Mouse (Mus musculus) erythroblast, embryonic 14.5 days (primary cell): ENCODE data around the gene Tenm4. TPM values are rescaled to one million over a fixed set of nuclear protein-coding genes. Genes with fewer than 3 reads are reported as not detected.

Experiments used
- H3K27me3 ChIP-seq: 2 replicates; pipeline ENCODE4 v1.6.1; 2012; ENCODE audit warnings: inconsistent platforms; ENCODE audit not compliant: control insufficient read depth
- H3K36me3 ChIP-seq: 2 replicates; pipeline ENCODE4 v1.6.1; 2012; ENCODE audit warnings: mild to moderate bottlenecking, inconsistent platforms; ENCODE audit not compliant: control insufficient read depth
- H3K4me1 ChIP-seq: 2 replicates; pipeline ENCODE4 v1.6.1; 2012; ENCODE audit warnings: inconsistent platforms; ENCODE audit not compliant: control insufficient read depth
- H3K4me3 ChIP-seq: replicated peaks from 2 replicates; pipeline ENCODE3; 2012; ENCODE audit warnings: moderate library complexity, mild to moderate bottlenecking, inconsistent platforms
- H3K9me3 ChIP-seq: 2 replicates; pipeline ENCODE4 v1.6.1; 2012; ENCODE audit warnings: low read length, inconsistent platforms, mixed read lengths; ENCODE audit not compliant: control insufficient read depth
- GATA1 ChIP-seq: IDR thresholded peaks from 2 replicates; pipeline ENCODE4 v1.6.1; 2012; ENCODE audit warnings: low read length, inconsistent platforms, mixed read lengths
- TAL1 ChIP-seq: IDR thresholded peaks from 3 replicates; pipeline ENCODE4 v1.6.1; 2012; ENCODE audit warnings: low read length, inconsistent platforms, mixed read lengths
- polyA plus RNA-seq: library from polyadenylated mRNA; stranded (reverse); fragments of >175 nt; gene quantifications from 2 replicates; pipeline ENCODE4 v1.2.3, GENCODE M21; 2012

Gene Tenm4
- polyA plus RNA-seq, 1 experiment: not detected

DNA sequence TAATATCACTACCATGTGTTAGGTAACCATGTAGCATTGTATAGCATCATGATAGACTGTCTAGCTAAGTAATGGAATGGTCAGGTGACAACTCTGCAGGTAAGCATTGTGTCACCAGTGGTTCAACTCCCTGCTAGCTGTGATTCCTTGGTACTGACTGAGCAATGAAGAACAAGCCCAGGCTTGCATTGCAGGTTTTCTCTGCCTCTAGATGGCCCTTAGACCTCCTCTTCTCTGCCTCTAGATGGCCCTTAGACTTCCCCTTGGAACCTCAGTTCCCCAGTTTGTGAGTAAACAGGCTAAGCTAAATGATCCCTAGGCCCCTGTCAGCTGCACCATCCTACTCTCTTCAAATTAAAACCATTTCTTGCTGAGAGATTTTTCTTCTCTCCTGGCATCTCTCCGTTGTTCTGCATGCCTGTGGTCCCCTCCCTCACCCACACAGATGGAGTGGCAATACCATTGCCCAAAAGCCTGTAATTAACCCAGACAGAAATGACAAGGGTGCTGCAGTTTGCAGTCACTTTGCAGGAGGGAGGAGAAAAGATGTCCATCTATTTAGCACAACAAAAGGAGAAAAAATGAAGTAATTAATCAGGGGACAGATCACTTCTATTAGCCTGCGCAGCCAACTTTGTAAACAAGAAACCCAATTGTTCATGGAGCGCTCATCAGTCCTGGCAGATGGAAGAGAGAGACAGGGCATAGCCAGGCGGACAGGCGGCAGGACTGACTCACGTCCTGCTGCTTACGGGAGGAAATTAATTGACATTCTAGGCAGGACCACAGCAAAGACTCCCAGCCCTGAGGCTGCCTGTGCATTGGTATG, 694.1 kb downstream of the Tenm4 start:
- Histone ChIP-seq H3K27me3 (no peaks in the 10 kb centered on the region), H3K4me1 (no peaks in the 10 kb centered on the region), H3K9me3 (no peaks in the 10 kb centered on the region), H3K36me3 (no peaks in the 10 kb centered on the region), H3K4me3 (no peak overlapping the region)
- TF ChIP-seq TAL1: no peak

DNA sequence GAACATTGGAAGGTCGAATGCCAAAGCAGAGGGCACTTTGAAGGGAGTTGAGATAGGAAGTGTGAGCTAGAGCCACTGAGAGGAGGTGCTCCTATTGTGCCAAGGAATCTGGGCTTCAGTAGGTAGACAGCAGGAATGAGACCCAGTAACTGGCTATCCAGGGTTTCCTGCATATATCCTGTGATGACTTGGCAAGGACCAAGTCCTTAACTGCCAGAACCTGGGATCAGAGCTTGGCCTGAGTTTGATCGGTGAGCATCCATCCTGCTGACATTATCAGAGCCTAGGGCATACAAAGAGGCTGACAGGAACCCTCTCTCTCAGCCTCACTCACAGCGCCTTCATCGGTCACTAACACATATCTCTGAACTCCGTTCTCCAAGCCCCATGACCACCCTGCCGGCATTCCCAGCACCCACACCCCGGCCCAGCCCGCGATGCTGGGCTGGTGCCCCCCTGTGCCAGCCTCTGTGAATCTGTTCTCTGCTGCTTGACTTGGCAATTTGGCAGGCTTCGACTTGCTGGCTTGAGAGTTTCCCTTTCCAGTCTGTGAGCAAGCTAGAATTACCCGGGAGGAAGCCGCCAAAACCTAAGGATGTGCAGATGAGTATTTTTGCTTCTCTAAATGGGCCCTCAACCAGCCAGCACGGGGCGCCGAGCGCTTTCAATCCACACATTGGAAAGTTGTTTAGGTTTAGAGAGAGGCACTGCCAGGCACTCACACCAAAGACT, 698.2 kb downstream of the Tenm4 start:
- TF ChIP-seq TAL1 (no peak), GATA1 (no peak)
- no peaks in the 10 kb centered on the region for H3K4me1 ChIP-seq
- H3K9me3 ChIP-seq: no peaks in the 10 kb centered on the region
- H3K27me3 ChIP-seq: no peaks in the 10 kb centered on the region
- no peak overlapping the region for H3K4me3 ChIP-seq
- H3K36me3 ChIP-seq: no peaks in the 10 kb centered on the region

DNA sequence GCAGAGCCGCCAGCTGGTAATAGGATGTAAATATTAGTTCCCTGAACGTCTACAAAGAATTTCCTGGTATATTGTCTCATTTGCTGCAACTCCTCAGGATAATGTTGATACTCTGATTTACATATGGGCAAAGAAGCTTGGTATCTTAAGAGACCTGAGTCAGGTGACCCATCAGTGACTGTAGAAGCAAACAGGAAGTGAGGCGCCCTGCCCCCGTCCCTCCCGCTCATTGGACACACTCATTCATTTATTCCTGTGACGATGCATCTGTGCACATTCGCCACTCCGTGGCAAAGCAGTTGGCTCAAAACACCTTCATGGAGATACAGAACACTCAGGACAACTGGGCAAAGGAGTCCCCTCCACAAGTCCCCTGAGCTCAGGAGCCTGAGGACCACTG, 699.4 kb downstream of the Tenm4 start:
- Histone ChIP-seq H3K4me1 (no peaks in the 10 kb centered on the region), H3K4me3 (no peak overlapping the region), H3K9me3 (no peaks in the 10 kb centered on the region), H3K27me3 (no peaks in the 10 kb centered on the region), H3K36me3 (no peaks in the 10 kb centered on the region)
- no peak for TF ChIP-seq GATA1
- no peak for TF ChIP-seq TAL1

DNA sequence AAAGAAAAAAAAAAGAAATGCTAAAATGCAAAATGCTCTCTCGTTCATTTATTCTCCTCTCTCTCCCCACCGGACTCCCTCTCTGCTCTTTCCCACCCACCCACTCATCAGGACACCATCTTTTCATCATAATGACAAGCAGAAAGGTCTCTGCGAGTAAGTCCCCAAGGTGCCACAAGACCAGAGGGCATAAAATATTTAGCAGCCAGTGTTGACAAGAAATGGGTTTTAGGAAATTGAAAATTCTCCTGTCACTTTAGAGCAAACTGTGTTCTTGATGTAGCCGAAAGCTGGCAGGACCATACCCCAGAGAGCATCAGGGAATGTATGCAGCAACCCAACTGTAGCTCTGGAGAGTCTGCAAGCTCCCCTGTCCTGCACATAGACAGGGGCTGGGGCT, 700.0 kb downstream of the Tenm4 start:
- Histone ChIP-seq H3K4me3 (no peak overlapping the region), H3K9me3 (no peaks in the 10 kb centered on the region), H3K4me1 (no peaks in the 10 kb centered on the region), H3K27me3 (no peaks in the 10 kb centered on the region), H3K36me3 (no peaks in the 10 kb centered on the region)
- no peak for TF ChIP-seq GATA1
- no peak for TF ChIP-seq TAL1

DNA sequence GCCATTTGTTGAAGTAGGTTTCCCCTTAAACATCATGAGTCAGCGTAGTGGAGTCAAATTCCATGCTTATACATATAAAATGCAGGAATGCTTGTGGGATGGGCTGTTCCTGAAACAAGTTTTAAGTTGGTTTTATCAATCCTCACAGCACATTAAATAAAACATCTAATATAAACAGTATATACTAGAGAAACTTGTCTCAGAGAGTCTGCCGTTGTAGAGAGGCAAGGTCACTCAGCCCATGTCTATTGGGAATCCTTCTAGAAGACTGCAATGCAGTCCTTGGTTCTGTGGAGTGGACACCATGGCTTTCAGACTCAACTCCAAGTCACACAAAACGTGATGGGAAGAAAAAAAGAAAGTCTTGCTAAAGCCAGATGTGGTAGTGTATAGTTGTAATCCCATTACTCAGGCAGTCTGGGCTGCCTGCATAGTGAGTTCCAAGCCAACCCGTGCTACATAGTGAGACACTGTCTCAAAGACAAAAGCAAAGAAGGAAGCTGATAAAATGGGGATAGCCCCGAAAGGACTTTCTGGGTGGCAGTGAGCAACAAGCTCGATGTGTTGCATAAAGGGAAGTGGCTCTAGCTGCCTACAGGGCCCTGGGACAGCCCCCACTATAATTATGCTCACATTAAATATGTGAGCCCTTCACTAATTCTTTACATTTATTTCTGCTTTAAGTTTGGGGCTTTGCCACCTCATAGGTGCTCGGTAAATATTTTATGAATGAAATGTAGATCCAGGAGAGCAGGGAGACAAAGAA, 707.6 kb downstream of the Tenm4 start:
- no peak overlapping the region for H3K4me3 ChIP-seq
- no peaks in the 10 kb centered on the region for H3K4me1 ChIP-seq
- no peaks in the 10 kb centered on the region for H3K27me3 ChIP-seq
- H3K9me3 ChIP-seq: no peaks in the 10 kb centered on the region
- TF ChIP-seq TAL1 (no peak), GATA1 (no peak)
- no peaks in the 10 kb centered on the region for H3K36me3 ChIP-seq

- TF ChIP-seq TAL1: no peak
- no peak for TF ChIP-seq GATA1
- H3K36me3 ChIP-seq: no peaks in the 10 kb centered on the region
- H3K27me3 ChIP-seq: no peaks in the 10 kb centered on the region
- H3K4me3 ChIP-seq: no peak overlapping the region
- no peaks in the 10 kb centered on the region for H3K4me1 ChIP-seq
- no peaks in the 10 kb centered on the region for H3K9me3 ChIP-seq
Measured at GRCm38 (mm10) chr7:96879593-96879992, 708.5 kb downstream of the Tenm4 start.

DNA sequence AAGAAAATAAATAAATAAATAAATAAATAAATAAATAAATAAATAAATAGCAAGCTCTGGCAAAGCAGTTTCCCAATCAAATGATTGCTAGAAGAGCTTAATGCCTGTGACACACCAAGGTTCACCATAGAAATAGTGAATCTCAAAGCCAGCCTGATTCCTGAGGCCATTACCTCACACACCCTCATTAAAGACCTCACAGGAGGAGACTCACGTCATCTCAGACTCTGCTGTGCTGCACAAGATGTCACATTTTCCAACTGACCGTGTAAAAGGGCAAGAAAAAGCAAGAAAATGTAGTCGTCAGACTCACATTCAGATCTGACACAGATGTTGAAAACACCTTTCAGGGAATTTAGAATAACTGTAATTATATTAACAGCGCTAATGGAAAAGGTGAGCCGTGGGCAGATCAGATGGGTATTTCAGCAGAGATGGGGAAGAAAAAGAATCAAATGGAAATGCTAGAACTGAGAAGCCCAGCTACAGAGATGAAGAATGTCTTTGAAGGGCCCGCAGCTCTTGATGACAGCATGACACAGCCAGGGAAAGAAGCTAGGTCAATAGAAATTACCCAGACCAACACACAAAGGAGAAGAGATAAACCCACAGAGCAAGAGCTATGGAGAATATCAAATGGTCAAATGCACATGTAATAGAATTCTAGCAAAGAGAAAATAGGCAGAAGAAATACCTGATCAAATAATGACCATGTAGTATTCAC, 709.3 kb downstream of the Tenm4 start:
- TF ChIP-seq TAL1: no peak
- no peak for TF ChIP-seq GATA1
- Histone ChIP-seq H3K9me3 (no peaks in the 10 kb centered on the region), H3K27me3 (no peaks in the 10 kb centered on the region), H3K4me1 (no peaks in the 10 kb centered on the region), H3K4me3 (no peak overlapping the region), H3K36me3 (no peaks in the 10 kb centered on the region)

- no peaks in the 10 kb centered on the region for H3K27me3 ChIP-seq
- H3K36me3 ChIP-seq: no peaks in the 10 kb centered on the region
- H3K4me3 ChIP-seq: no peak overlapping the region
- TF ChIP-seq GATA1: no peak
- H3K4me1 ChIP-seq: no peaks in the 10 kb centered on the region
- no peaks in the 10 kb centered on the region for H3K9me3 ChIP-seq
Measured at GRCm38 (mm10) chr7:96883297-96883696, 712.3 kb downstream of the Tenm4 start.
